Mouse (Mus musculus) MEL (cell line): ENCODE results near the gene Gdf11. TPM values are rescaled to one million over a fixed set of nuclear protein-coding genes. Genes with fewer than 3 reads are reported as not detected.

Experiments
- DNase-seq: peaks from one replicate; pipeline ENCODE4 v3.0.0; 2011; ENCODE audit warnings: low read depth, low spot score
- H3K27ac ChIP-seq: 2 replicates; pipeline ENCODE4 v1.5.1; 2012; ENCODE audit warnings: low read depth, mild to moderate bottlenecking, control low read depth, low read length, moderate library complexity; ENCODE audit not compliant: control insufficient read depth
- H3K27me3 ChIP-seq, 2 experiments: fragments of 150-350 bp in 1 of 2; sonication (generic) in 1 of 2; 2 replicates each; pipeline ENCODE4 v1.6.1; 2012; ENCODE audit warnings: low read length in 2 of 2, mild to moderate bottlenecking in 2 of 2, improper control_type of control experiment in 1 of 2, moderate library complexity in 1 of 2; ENCODE audit not compliant: insufficient read depth in 2 of 2, control insufficient read depth in 1 of 2
- H3K36me3 ChIP-seq, 2 experiments: 2 replicates each; pipeline ENCODE4 v1.6.1; 2012 to 2014; ENCODE audit warnings: low read length in 2 of 2, improper control_type of control experiment in 1 of 2, inconsistent platforms in 1 of 2, mild to moderate bottlenecking in 1 of 2; ENCODE audit not compliant: insufficient read depth in 2 of 2, control insufficient read depth in 1 of 2
- H3K4me1 ChIP-seq, 2 experiments: fragments of 150-350 bp in 1 of 2; sonication (generic) in 1 of 2; 2 replicates each; pipeline ENCODE4 v1.6.1; 2012; ENCODE audit warnings: low read length in 2 of 2, improper control_type of control experiment in 1 of 2, mild to moderate bottlenecking in 1 of 2; ENCODE audit not compliant: insufficient read depth in 2 of 2, control insufficient read depth in 1 of 2
- H3K4me3 ChIP-seq, 2 experiments: fragments of 150-350 bp in 1 of 2; sonication (generic) in 1 of 2; 2 replicates each; pipeline ENCODE4 v1.5.1; 2012; ENCODE audit warnings: low read depth in 2 of 2, low read length in 2 of 2, mild to moderate bottlenecking in 2 of 2, moderate library complexity in 2 of 2, control low read depth in 1 of 2, improper control_type of control experiment in 1 of 2; ENCODE audit not compliant: control insufficient read depth in 1 of 2, insufficient read depth in 1 of 2
- H3K79me2 ChIP-seq: 2 replicates; pipeline ENCODE4 v1.6.1; 2012; ENCODE audit warnings: mild to moderate bottlenecking, low read length, moderate library complexity; ENCODE audit not compliant: control insufficient read depth, poor library complexity, insufficient read depth
- H3K9ac ChIP-seq: 2 replicates; pipeline ENCODE4 v1.6.1; 2012; ENCODE audit warnings: low read depth, mild to moderate bottlenecking, control low read depth, low read length, moderate library complexity; ENCODE audit not compliant: control insufficient read depth, poor library complexity, severe bottlenecking
- H3K9me3 ChIP-seq: fragments of 150-350 bp; sonication (generic); replicated peaks from 2 replicates; pipeline ENCODE4 v1.6.1; 2012; ENCODE audit warnings: mild to moderate bottlenecking, low read length, improper control_type of control experiment, moderate library complexity; ENCODE audit not compliant: insufficient read depth
- CHD1 ChIP-seq: IDR thresholded peaks from 2 replicates; pipeline ENCODE4 v1.6.1; 2012; ENCODE audit warnings: low read depth, mild to moderate bottlenecking, inconsistent platforms, low read length, improper control_type of control experiment
- CHD2 ChIP-seq: IDR thresholded peaks from 2 replicates; pipeline ENCODE4 v1.6.1; 2011; ENCODE audit warnings: low read length, improper control_type of control experiment
- CTCF ChIP-seq, 3 experiments: IDR thresholded peaks in 2 of 3; conservative IDR thresholded peaks in 1 of 3; 2 replicates each; pipeline ENCODE4 v1.5.1; 2011 to 2012; ENCODE audit warnings: low read length in 3 of 3, low read depth in 2 of 3, mild to moderate bottlenecking in 2 of 3, improper control_type of control experiment in 1 of 3, inconsistent platforms in 1 of 3, mixed read lengths in 1 of 3, moderate library complexity in 1 of 3; ENCODE audit not compliant: control insufficient read depth in 1 of 3, insufficient read depth in 1 of 3, poor library complexity in 1 of 3, severe bottlenecking in 1 of 3
- ETS1 ChIP-seq: IDR thresholded peaks from 2 replicates; pipeline ENCODE4 v1.6.1; 2012; ENCODE audit warnings: low read depth, mild to moderate bottlenecking, inconsistent platforms, low read length, improper control_type of control experiment, moderate library complexity
- GABPA ChIP-seq: IDR thresholded peaks from 2 replicates; pipeline ENCODE4 v1.6.1; 2012; ENCODE audit warnings: low read depth, mild to moderate bottlenecking, inconsistent platforms, low read length, improper control_type of control experiment, moderate library complexity
- JUND ChIP-seq: IDR thresholded peaks from 2 replicates; pipeline ENCODE4 v1.6.1; 2011; ENCODE audit warnings: low read depth, mild to moderate bottlenecking, improper control_type of control experiment, low read length
- KAT2A ChIP-seq: conservative IDR thresholded peaks from 2 replicates; pipeline ENCODE4 v1.6.1; 2012; ENCODE audit warnings: low read depth, low read length, improper control_type of control experiment, inconsistent platforms
- MAX ChIP-seq: IDR thresholded peaks from 2 replicates; pipeline ENCODE4 v1.6.1; 2011; ENCODE audit warnings: low read length, improper control_type of control experiment
- MEF2A ChIP-seq: IDR thresholded peaks from 2 replicates; pipeline ENCODE4 v1.6.1; 2014; ENCODE audit warnings: low read depth, mild to moderate bottlenecking, inconsistent platforms, low read length, improper control_type of control experiment; ENCODE audit not compliant: poor library complexity, insufficient replicate concordance, severe bottlenecking; ENCODE audit errors: extremely low read depth
- MYC ChIP-seq: IDR thresholded peaks from 2 replicates; pipeline ENCODE4 v1.6.1; 2011; ENCODE audit warnings: low read depth, mild to moderate bottlenecking, low read length, improper control_type of control experiment, moderate library complexity
- NELFE ChIP-seq: IDR thresholded peaks from 2 replicates; pipeline ENCODE4 v1.6.1; 2011; ENCODE audit warnings: low read depth, low read length, improper control_type of control experiment
- NRF1 ChIP-seq: IDR thresholded peaks from 2 replicates; pipeline ENCODE4 v1.6.1; 2014; ENCODE audit warnings: low read depth, mild to moderate bottlenecking, inconsistent platforms, low read length, improper control_type of control experiment, moderate library complexity; ENCODE audit not compliant: poor library complexity, insufficient read depth, severe bottlenecking
- RAD21 ChIP-seq: IDR thresholded peaks from 2 replicates; pipeline ENCODE4 v1.6.1; 2011; ENCODE audit warnings: mild to moderate bottlenecking, low read depth, low read length, improper control_type of control experiment
- SMC3 ChIP-seq: IDR thresholded peaks from 2 replicates; pipeline ENCODE4 v1.6.1; 2011; ENCODE audit warnings: low read depth, low read length, improper control_type of control experiment
- TBP ChIP-seq: IDR thresholded peaks from 2 replicates; pipeline ENCODE4 v1.8.0; 2011; ENCODE audit warnings: low read depth, low read length, improper control_type of control experiment
- TCF12 ChIP-seq: IDR thresholded peaks from 2 replicates; pipeline ENCODE4 v1.6.1; 2014; ENCODE audit warnings: low read depth, mild to moderate bottlenecking, inconsistent platforms, low read length, improper control_type of control experiment, moderate library complexity
- USF1 ChIP-seq: IDR thresholded peaks from 2 replicates; pipeline ENCODE4 v1.6.1; 2014; ENCODE audit warnings: low read depth, mild to moderate bottlenecking, inconsistent platforms, low read length, improper control_type of control experiment, moderate library complexity
- USF2 ChIP-seq, 2 experiments: IDR thresholded peaks; 2 replicates each; pipeline ENCODE4 v1.6.1; 2011 to 2012; ENCODE audit warnings: improper control_type of control experiment in 2 of 2, low read length in 2 of 2, borderline replicate concordance in 1 of 2, inconsistent platforms in 1 of 2, low read depth in 1 of 2, mild to moderate bottlenecking in 1 of 2; ENCODE audit not compliant: insufficient read depth in 1 of 2
- ZC3H11A ChIP-seq: IDR thresholded peaks from 2 replicates; pipeline ENCODE4 v1.6.1; 2012; ENCODE audit warnings: low read depth, mild to moderate bottlenecking, inconsistent platforms, low read length, improper control_type of control experiment
- ZMIZ1 ChIP-seq: IDR thresholded peaks from 2 replicates; pipeline ENCODE4 v1.6.1; 2012; ENCODE audit warnings: low read depth, mild to moderate bottlenecking, inconsistent platforms, low read length, improper control_type of control experiment, moderate library complexity
- polyA plus RNA-seq, 2 experiments: library from polyadenylated mRNA; stranded (reverse) in 1 of 2; unstranded in 1 of 2; fragments of >175 nt in 1 of 2; fragments of >200 nt in 1 of 2; gene quantifications; 2 replicates each; pipeline versions ENCODE4 v1.2.1 to v1.2.4; 2012; ENCODE audit warnings: low replicate concordance in 2 of 2, low read depth in 1 of 2; ENCODE audit not compliant: insufficient read length in 2 of 2, insufficient read depth in 1 of 2, missing spikeins in 1 of 2
- total RNA-seq: library from RNA; depleted of rRNA; stranded (reverse); fragments of 300-350 nt; gene quantifications from 2 replicates; pipeline ENCODE4 v1.2.3, GENCODE M21; 2012

Gdf11 gene
- total and polyA plus RNA-seq, 3 experiments: 2.3 to 2.8 TPM; not detected in 1

- Histone ChIP-seq H3K79me2 (no peaks in the 10 kb centered on the region), H3K4me1 (no peaks in the 10 kb centered on the region), H3K4me3 (no peak overlapping the region), H3K27ac (no peak overlapping the region), H3K36me3 (peaks cover 0 to 20% of the 10 kb centered on the region in 2 experiments; a peak in 3 of 4 replicates), H3K9me3 (no peaks in the 10 kb centered on the region), H3K27me3 (no peaks in the 10 kb centered on the region), H3K9ac (no peak overlapping the region)
- no peak for DNase-seq
- TF ChIP-seq CTCF (IDR thresholded peaks at IDR 0.05 in 2 of 3, conservative IDR thresholded peaks at IDR 0.05 in 1 of 3; ENCODE audit: control insufficient read depth in 1 of 3, insufficient read depth in 1 of 3, low read depth in 2 of 3, low read length in 3 of 3, poor library complexity in 1 of 3, severe bottlenecking in 1 of 3) (no peak), JUND (no peak), MEF2A (no peak), NELFE (no peak), USF2 (IDR thresholded peaks at IDR 0.05; ENCODE audit: borderline replicate concordance in 1 of 2, insufficient read depth in 1 of 2, low read depth in 1 of 2, low read length in 2 of 2) (no peak), ETS1 (no peak), ZMIZ1 (no peak), SMC3 (no peak), GABPA (no peak), KAT2A (no peak), RAD21 (no peak), USF1 (no peak), CHD1 (no peak), TBP (no peak), MYC (no peak), TCF12 (no peak), NRF1 (no peak), ZC3H11A (no peak), MAX (no peak), CHD2 (no peak)
Observed at GRCm38 (mm10) chr10:128878291-128878690, 13.2 kb downstream of the Gdf11 start.

- Histone ChIP-seq H3K79me2 (no peaks in the 10 kb centered on the region), H3K36me3 (peaks cover 0 to 31% of the 10 kb centered on the region in 2 experiments; a peak in 2 of 4 replicates), H3K4me1 (no peaks in the 10 kb centered on the region), H3K27ac (no peak overlapping the region), H3K27me3 (no peaks in the 10 kb centered on the region), H3K4me3 (no peak overlapping the region), H3K9me3 (no peaks in the 10 kb centered on the region), H3K9ac (no peak overlapping the region)
- TF ChIP-seq MEF2A (no peak), MAX (no peak)
- DNase-seq: no peak
Observed at GRCm38 (mm10) chr10:128870341-128870740, 21.2 kb downstream of the Gdf11 start.
